Mouse (Mus musculus): Measurements from ENCODE around the gene Ryr2. TPM values are rescaled to one million over a fixed set of nuclear protein-coding genes. Genes with fewer than 3 reads are reported as not detected.

Gene Ryr2
- total and polyA plus RNA-seq, 3 experiments: 0.11 to 0.13 TPM; not detected in 1

DNA sequence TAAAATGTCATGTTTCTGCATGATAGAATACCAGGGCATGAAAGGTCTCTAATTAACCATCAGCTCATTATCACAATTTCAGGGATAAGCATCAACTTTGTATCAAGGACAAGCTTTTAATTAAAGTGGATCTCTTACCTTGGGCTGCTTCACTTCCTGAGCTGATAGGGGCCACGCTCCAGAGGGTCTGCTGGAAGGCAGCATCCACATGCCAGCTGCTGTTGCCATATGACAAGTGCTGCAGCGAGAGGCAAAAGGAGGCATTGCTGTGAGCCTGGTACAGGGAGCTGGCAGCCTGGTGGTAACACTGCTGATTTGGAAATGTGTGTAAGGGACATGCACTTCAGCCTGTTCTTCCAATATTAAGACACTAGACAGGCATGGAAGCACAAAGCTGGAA, 237.8 kb downstream of the Ryr2 start:
- dilution Hi-C loops (cut with MboI; ENCODE audit: extremely low pct_ligation_motif_present, extremely low pct_unique_long_range_greater_than_20kb, low sequenced_read_pairs): no loop called here
- no peak for DNase-seq (ENCODE audit: extremely low read depth)
- TF ChIP-seq ZKSCAN1 (IDR thresholded peaks at IDR 0.05; ENCODE audit: borderline replicate concordance, low read depth, low read length) (no peak), CHD1 (IDR thresholded peaks at IDR 0.05; ENCODE audit: low read depth, low read length) (no peak), IRF4 (IDR thresholded peaks at IDR 0.05; ENCODE audit: low read depth, low read length) (no peak), PAX5 (IDR thresholded peaks at IDR 0.05; ENCODE audit: low read length) (no peak), NELFE (IDR thresholded peaks at IDR 0.05; ENCODE audit: low read depth, low read length) (no peak), ZNF384 (IDR thresholded peaks at IDR 0.05; ENCODE audit: low read depth, low read length) (no peak), ELF1 (IDR thresholded peaks at IDR 0.05; ENCODE audit: low read depth, low read length) (no peak), MAFK (IDR thresholded peaks at IDR 0.05; ENCODE audit: insufficient replicate concordance, low read length) (no peak), ZC3H11A (IDR thresholded peaks at IDR 0.05; ENCODE audit: low read depth, low read length) (no peak), SMC3 (IDR thresholded peaks at IDR 0.05; ENCODE audit: low read depth, low read length) (no peak), NRF1 (IDR thresholded peaks at IDR 0.05; ENCODE audit: low read depth, low read length) (no peak), RCOR1 (conservative IDR thresholded peaks at IDR 0.05; ENCODE audit: low read depth, low read length) (no peak), USF1 (IDR thresholded peaks at IDR 0.05; ENCODE audit: low read depth, low read length) (no peak), TCF12 (IDR thresholded peaks at IDR 0.05; ENCODE audit: low read depth, low read length) (no peak), EP300 (IDR thresholded peaks at IDR 0.05; ENCODE audit: low read length) (no peak), ZMIZ1 (IDR thresholded peaks at IDR 0.05; ENCODE audit: low read depth, low read length) (no peak), JUN (IDR thresholded peaks at IDR 0.05; ENCODE audit: insufficient read depth, low read depth, low read length) (no peak)
- Histone ChIP-seq H3K27me3 (replicated peaks) (no peaks in the 10 kb centered on the region), H3K9me3 (replicated peaks; ENCODE audit: low read length) (no peaks in the 10 kb centered on the region), H3K27ac (ENCODE audit: insufficient read depth, low read depth) (no peak overlapping the region), H3K79me2 (replicated peaks; ENCODE audit: control insufficient read depth, extremely low read depth, insufficient read depth, poor library complexity, severe bottlenecking) (no peaks in the 10 kb centered on the region), H3K4me1 (ENCODE audit: control insufficient read depth in 1 of 2, insufficient read depth in 2 of 2) (peaks cover 0 to 18% of the 10 kb centered on the region in 2 experiments; a peak in 2 of 4 replicates), H3K9ac (ENCODE audit: insufficient read depth, low read depth) (no peak overlapping the region), H3K4me2 (ENCODE audit: insufficient read depth, low read depth, poor library complexity, severe bottlenecking) (no peak overlapping the region), H3K4me3 (replicated peaks in 1 of 3; ENCODE audit: low read depth in 2 of 3, low read length in 2 of 3, poor library complexity in 1 of 3) (no peak overlapping the region), H3K36me3 (replicated peaks in 1 of 2; ENCODE audit: control insufficient read depth in 1 of 2, insufficient read depth in 1 of 2, low read length in 1 of 2) (no peaks in the 10 kb centered on the region)
- in situ Hi-C loops (cut with MboI; ENCODE audit: low pct_ligation_motif_present, low pct_unique_long_range_greater_than_20kb, low sequenced_read_pairs): no loop called here

DNA sequence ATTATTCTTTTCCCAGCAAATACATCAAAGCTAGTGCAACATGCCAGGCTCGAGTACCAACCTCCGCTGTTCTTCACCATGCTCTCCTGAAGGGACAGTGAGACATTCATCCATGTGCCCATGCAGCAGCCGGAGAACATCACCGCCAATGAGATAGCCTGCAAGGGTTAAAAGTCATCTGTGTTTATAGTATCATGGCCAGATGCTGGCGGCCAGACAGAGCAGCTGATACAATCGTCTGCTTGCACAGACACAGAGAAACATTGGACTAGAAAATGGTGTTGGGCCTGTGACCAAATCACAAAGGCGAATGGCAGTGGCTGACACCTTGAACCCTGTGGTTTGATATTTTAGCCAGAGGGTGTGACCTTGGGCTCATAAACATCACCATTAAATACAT, 238.7 kb downstream of the Ryr2 start:
- H3K27me3 ChIP-seq (replicated peaks): no peaks in the 10 kb centered on the region

More for the DNA sequence above, 238.7 kb downstream of the Ryr2 start:
- Histone ChIP-seq H3K4me2 (ENCODE audit: insufficient read depth, low read depth, poor library complexity, severe bottlenecking) (no peak overlapping the region), H3K4me1 (ENCODE audit: control insufficient read depth in 1 of 2, insufficient read depth in 2 of 2) (peaks cover 0 to 18% of the 10 kb centered on the region in 2 experiments; a peak in 2 of 4 replicates), H3K27ac (ENCODE audit: insufficient read depth, low read depth) (no peak overlapping the region), H3K9me3 (replicated peaks; ENCODE audit: low read length) (no peaks in the 10 kb centered on the region), H3K4me3 (replicated peaks in 1 of 3; ENCODE audit: low read depth in 2 of 3, low read length in 2 of 3, poor library complexity in 1 of 3) (no peak overlapping the region), H3K36me3 (replicated peaks in 1 of 2; ENCODE audit: control insufficient read depth in 1 of 2, insufficient read depth in 1 of 2, low read length in 1 of 2) (no peaks in the 10 kb centered on the region), H3K9ac (ENCODE audit: insufficient read depth, low read depth) (no peak overlapping the region), H3K79me2 (replicated peaks; ENCODE audit: control insufficient read depth, extremely low read depth, insufficient read depth, poor library complexity, severe bottlenecking) (no peaks in the 10 kb centered on the region)
- TF ChIP-seq NELFE (IDR thresholded peaks at IDR 0.05; ENCODE audit: low read depth, low read length) (no peak), ZNF384 (IDR thresholded peaks at IDR 0.05; ENCODE audit: low read depth, low read length) (no peak), HCFC1 (IDR thresholded peaks at IDR 0.05; ENCODE audit: low read depth, low read length) (no peak), POLR2A (IDR thresholded peaks at IDR 0.05; ENCODE audit: low read depth, low read length) (no peak), ZKSCAN1 (IDR thresholded peaks at IDR 0.05; ENCODE audit: borderline replicate concordance, low read depth, low read length) (no peak), MXI1 (IDR thresholded peaks at IDR 0.05; ENCODE audit: low read depth, low read length) (no peak), USF1 (IDR thresholded peaks at IDR 0.05; ENCODE audit: low read depth, low read length) (no peak), CHD2 (IDR thresholded peaks at IDR 0.05; ENCODE audit: low read length) (no peak), USF2 (conservative IDR thresholded peaks at IDR 0.05; ENCODE audit: low read depth, low read length) (no peak), MAFK (IDR thresholded peaks at IDR 0.05; ENCODE audit: insufficient replicate concordance, low read length) (no peak), ELF1 (IDR thresholded peaks at IDR 0.05; ENCODE audit: low read depth, low read length) (no peak), KAT2A (IDR thresholded peaks at IDR 0.05; ENCODE audit: insufficient replicate concordance, low read length) (no peak)
- in situ Hi-C loops (cut with MboI; ENCODE audit: low pct_ligation_motif_present, low pct_unique_long_range_greater_than_20kb, low sequenced_read_pairs) (no loop called here), dilution Hi-C loops (cut with MboI; ENCODE audit: extremely low pct_ligation_motif_present, extremely low pct_unique_long_range_greater_than_20kb, low sequenced_read_pairs) (no loop called here)
- DNase-seq (ENCODE audit: extremely low read depth): no peak

Data from CH12.LX (cell line).